Mouse (Mus musculus) cerebellum, adult 11 months (tissue): ENCODE measurements around the gene Adig.
A peak's percentile ranks its signal among the peaks of the same experiment; 100 is the strongest.

Source experiments
- DNase-seq: peaks from one replicate; pipeline ENCODE4 v3.0.0; 2022

Gene Adig

GRCm38 (mm10) chr2:158545266-158545665 is 42.9 kb downstream of the Adig start:
- no peak for DNase-seq

- DNase-seq: peak; percentile 34
These were observed 44.3 kb downstream of the Adig start for GRCm38 (mm10) chr2:158546751-158547150.

- DNase-seq: peak; percentile 54
These were observed 47.7 kb downstream of the Adig start for GRCm38 (mm10) chr2:158550067-158550466.

- no peak for DNase-seq
These were observed 52.0 kb downstream of the Adig start for GRCm38 (mm10) chr2:158554366-158554765.

- no peak for DNase-seq
These were observed 52.8 kb downstream of the Adig start for GRCm38 (mm10) chr2:158555252-158555651.

GRCm38 (mm10) chr2:158555812-158556211 is 53.4 kb downstream of the Adig start:
- no peak for DNase-seq

GRCm38 (mm10) chr2:158556225-158556624 is 53.8 kb downstream of the Adig start:
- DNase-seq: peak; percentile 58

GRCm38 (mm10) chr2:158556750-158557149 is 54.3 kb downstream of the Adig start:
- DNase-seq: no peak
